Mouse (Mus musculus): ENCODE data around the gene Tbx1. TPM values are rescaled to one million over a fixed set of nuclear protein-coding genes. Genes with fewer than 3 reads are reported as not detected.

Tbx1 gene
- polyA plus RNA-seq, 1 experiment, result 16.9 TPM

DNA sequence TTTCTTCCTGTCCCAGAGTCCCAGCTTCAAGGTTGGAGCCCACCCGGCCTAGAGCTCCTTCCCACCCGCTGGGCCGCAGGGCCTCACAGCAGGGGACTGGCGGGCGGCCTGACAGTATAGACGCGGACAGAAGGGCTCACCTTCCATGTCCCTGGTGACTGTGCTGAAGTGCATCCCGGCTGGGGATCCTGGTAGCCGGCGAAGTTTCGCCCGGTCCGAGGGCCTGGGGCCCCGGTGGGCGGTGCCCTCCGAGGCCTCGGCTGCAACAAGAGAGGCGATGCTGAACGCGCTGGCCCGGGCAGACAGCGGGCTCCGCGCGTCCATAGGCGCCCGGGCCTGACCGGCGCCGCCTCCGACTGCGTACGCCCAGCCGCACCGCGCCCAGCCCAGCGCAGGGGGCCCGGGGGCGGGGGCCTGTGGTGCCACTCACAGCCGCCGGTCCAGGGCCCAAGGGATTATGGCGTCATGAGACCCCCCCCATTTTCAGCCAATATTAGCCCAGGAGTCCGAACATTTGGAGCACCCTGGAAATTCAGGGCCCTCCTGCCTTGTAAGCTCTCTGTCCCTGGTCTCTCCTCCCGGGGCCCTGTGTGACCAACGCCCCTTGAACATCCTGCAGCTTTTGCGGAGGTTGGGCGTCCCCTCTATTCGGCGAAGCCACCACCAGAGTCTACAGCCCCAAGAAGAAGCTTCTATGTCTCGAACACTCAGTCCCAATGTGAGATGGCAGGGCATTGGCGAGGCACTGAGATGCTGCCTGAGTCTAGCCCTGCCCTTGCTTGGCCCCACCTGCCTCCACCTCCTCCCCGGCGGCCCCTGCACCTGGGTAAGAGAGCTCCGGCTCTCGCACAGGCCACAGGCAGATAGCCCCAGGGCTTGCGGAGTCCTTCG lies 2.4 kb downstream of the Tbx1 start:
- no peak overlapping the region for H3K4me3 ChIP-seq

DNA sequence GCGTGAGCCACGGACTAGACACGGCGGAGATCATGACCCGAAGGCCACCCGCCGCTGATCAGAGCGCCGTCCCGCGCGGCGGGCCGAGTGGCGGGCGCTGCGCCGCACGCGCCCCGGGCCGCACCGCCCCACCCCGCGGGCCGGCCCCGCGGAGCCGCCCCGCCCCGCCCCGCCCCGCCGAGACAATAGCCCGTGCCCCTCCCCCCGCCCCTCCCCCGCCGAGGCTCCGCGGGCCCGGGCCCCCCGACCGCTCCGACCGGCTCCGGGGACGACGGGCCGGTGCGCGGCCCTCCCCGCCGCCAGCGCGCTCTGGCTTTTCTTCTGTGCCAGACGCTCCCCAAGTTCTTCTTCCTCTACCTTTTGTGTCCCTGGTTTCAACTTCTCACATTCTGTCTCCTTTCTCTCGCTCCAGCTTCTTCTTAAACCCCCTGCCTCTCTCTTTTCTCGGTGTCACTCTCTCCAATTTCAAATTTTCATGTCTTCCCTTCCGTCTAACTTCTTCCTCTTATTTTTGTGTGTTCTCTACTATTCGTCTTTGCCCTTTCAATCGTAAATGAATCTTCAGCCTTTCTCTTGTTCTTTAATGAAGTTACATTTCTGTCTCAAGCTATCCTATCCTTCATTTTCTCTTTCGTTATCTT lies 3.4 kb downstream of the Tbx1 start:
- peak overlapping the region; percentile 90 for H3ac ChIP-seq (ENCODE audit: control insufficient read depth, insufficient read length)
- TF ChIP-seq E2F4 (IDR thresholded peaks at IDR 0.05; ENCODE audit: insufficient read depth) (no peak), POLR2A (IDR thresholded peaks at IDR 0.05; ENCODE audit: insufficient read length, low read depth) (peak; percentile 94), CEBPB (IDR thresholded peaks at IDR 0.05; ENCODE audit: insufficient read depth, poor library complexity, severe bottlenecking) (no peak), REST (IDR thresholded peaks at IDR 0.05; ENCODE audit: insufficient read depth, insufficient read length) (no peak), POLR2AphosphoS2 (IDR thresholded peaks at IDR 0.05; ENCODE audit: insufficient read length, low read depth) (peak; percentile 73)
- H3K79me2 ChIP-seq (ENCODE audit: control insufficient read depth, insufficient read depth), result peaks cover 12% of the 10 kb centered on the region
- no peaks in the 10 kb centered on the region for H3K36me3 ChIP-seq (ENCODE audit: control insufficient read depth, insufficient read depth)
- peak overlapping the region; percentile 85 for H3K4me3 ChIP-seq
- no peaks in the 10 kb centered on the region for H3K27me3 ChIP-seq (ENCODE audit: control insufficient read depth, insufficient read depth, insufficient read length)
- H3K4me2 ChIP-seq (ENCODE audit: low read depth), result peak overlapping the region; percentile 95

More for the DNA sequence above, 2.4 kb downstream of the Tbx1 start:
- Histone ChIP-seq H3K79me2 (ENCODE audit: control insufficient read depth, insufficient read depth) (peaks cover 12% of the 10 kb centered on the region), H3K4me2 (ENCODE audit: low read depth) (no peak overlapping the region), H3K36me3 (ENCODE audit: control insufficient read depth, insufficient read depth) (no peaks in the 10 kb centered on the region), H3ac (ENCODE audit: control insufficient read depth, insufficient read length) (no peak overlapping the region), H3K27me3 (ENCODE audit: control insufficient read depth, insufficient read depth, insufficient read length) (no peaks in the 10 kb centered on the region)
- TF ChIP-seq USF1 (IDR thresholded peaks at IDR 0.05; ENCODE audit: low read depth), result no peak
- TF ChIP-seq MYOD1 (IDR thresholded peaks at IDR 0.05; ENCODE audit: control insufficient read depth in 1 of 3, insufficient read length in 2 of 3, low read depth in 2 of 3), result no peak
- no peak for TF ChIP-seq SRF (IDR thresholded peaks at IDR 0.05; ENCODE audit: control insufficient read depth, insufficient read length, low read depth)
- TF ChIP-seq REST (IDR thresholded peaks at IDR 0.05; ENCODE audit: insufficient read depth, insufficient read length), result no peak
- TF ChIP-seq TCF12 (IDR thresholded peaks at IDR 0.05; ENCODE audit: insufficient read depth, poor library complexity, severe bottlenecking), result no peak
- TF ChIP-seq POLR2A (IDR thresholded peaks at IDR 0.05; ENCODE audit: insufficient read length, low read depth), result no peak
- TF ChIP-seq E2F4 (IDR thresholded peaks at IDR 0.05; ENCODE audit: insufficient read depth), result no peak
- TF ChIP-seq POLR2AphosphoS2 (IDR thresholded peaks at IDR 0.05; ENCODE audit: insufficient read length, low read depth), result no peak

DNA sequence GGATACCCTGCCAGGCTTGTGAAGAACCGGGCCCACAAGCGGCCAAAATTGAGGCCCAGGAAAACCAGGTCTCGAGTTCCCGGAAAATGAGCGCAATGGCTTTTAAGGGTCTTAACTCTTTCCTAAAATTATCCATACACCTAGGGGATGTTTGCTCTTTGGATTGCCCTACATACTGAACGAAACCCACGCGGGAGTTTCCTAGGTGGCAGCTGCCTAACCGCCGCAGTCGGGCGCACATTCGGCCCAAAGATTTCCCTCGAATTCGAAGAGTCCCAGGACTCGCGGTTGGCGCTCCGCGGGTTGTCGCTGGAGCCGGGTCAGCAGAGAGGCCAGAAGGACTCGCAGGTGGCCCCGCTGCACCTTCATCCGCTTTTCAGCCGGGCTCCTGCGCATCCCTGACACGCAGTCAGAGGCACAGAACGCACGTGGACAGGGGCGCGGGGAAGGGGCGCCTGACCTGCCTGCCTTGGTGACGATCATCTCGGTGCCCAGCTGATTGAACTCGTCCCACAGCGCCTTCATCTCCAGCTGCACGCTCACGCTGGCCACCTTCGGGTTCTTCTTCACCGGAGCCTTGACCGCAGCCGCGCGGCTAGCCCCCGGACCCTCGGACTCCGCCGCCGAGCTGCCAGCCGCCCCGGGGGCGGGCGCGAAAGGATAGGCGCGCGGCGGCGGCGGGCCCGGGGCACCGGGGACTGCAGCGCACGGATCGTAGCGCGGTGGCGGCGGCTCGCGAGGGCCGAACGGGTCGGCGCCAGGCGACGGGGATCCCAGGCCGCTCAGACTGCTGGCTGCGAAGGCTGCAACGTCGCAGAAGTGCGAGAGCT lies 4.2 kb downstream of the Tbx1 start:
- peak in 1 of 3 experiments; percentile 23 for TF ChIP-seq MYOG (IDR thresholded peaks at IDR 0.05; ENCODE audit: control insufficient read depth in 1 of 3, insufficient read depth in 1 of 3, insufficient read length in 2 of 3, low read depth in 2 of 3)
- no peak for TF ChIP-seq CEBPB (IDR thresholded peaks at IDR 0.05; ENCODE audit: insufficient read depth, poor library complexity, severe bottlenecking)
- Histone ChIP-seq H3K4me2 (ENCODE audit: low read depth) (peak overlapping the region; percentile 95), H3K36me3 (ENCODE audit: control insufficient read depth, insufficient read depth) (no peaks in the 10 kb centered on the region), H3K4me3 (peak overlapping the region; percentile 85), H3K79me2 (ENCODE audit: control insufficient read depth, insufficient read depth) (peaks cover 12% of the 10 kb centered on the region), H3K27me3 (ENCODE audit: control insufficient read depth, insufficient read depth, insufficient read length) (no peaks in the 10 kb centered on the region), H3ac (ENCODE audit: control insufficient read depth, insufficient read length) (peak overlapping the region; percentile 90)

- H3K4me3 ChIP-seq, result peak overlapping the region; percentile 85
- peaks cover 12% of the 10 kb centered on the region for H3K79me2 ChIP-seq (ENCODE audit: control insufficient read depth, insufficient read depth)
- H3K27me3 ChIP-seq (ENCODE audit: control insufficient read depth, insufficient read depth, insufficient read length), result no peaks in the 10 kb centered on the region
- TF ChIP-seq MYOD1 (IDR thresholded peaks at IDR 0.05; ENCODE audit: control insufficient read depth in 1 of 3, insufficient read length in 2 of 3, low read depth in 2 of 3) (no peak), REST (IDR thresholded peaks at IDR 0.05; ENCODE audit: insufficient read depth, insufficient read length) (no peak), MAX (IDR thresholded peaks at IDR 0.05; ENCODE audit: low read depth) (no peak), USF1 (IDR thresholded peaks at IDR 0.05; ENCODE audit: low read depth) (no peak), TCF3 (IDR thresholded peaks at IDR 0.05; ENCODE audit: insufficient read length, low read depth) (no peak), CEBPB (IDR thresholded peaks at IDR 0.05; ENCODE audit: insufficient read depth, poor library complexity, severe bottlenecking) (no peak), POLR2AphosphoS2 (IDR thresholded peaks at IDR 0.05; ENCODE audit: insufficient read length, low read depth) (no peak), TCF12 (IDR thresholded peaks at IDR 0.05; ENCODE audit: insufficient read depth, poor library complexity, severe bottlenecking) (no peak), MYOG (IDR thresholded peaks at IDR 0.05; ENCODE audit: control insufficient read depth in 1 of 3, insufficient read depth in 1 of 3, insufficient read length in 2 of 3, low read depth in 2 of 3) (no peak), E2F4 (IDR thresholded peaks at IDR 0.05; ENCODE audit: insufficient read depth) (no peak), SRF (IDR thresholded peaks at IDR 0.05; ENCODE audit: control insufficient read depth, insufficient read length, low read depth) (no peak), POLR2A (IDR thresholded peaks at IDR 0.05; ENCODE audit: insufficient read length, low read depth) (no peak)
- peak overlapping the region; percentile 90 for H3ac ChIP-seq (ENCODE audit: control insufficient read depth, insufficient read length)
- peak overlapping the region; percentile 95 for H3K4me2 ChIP-seq (ENCODE audit: low read depth)
- H3K36me3 ChIP-seq (ENCODE audit: control insufficient read depth, insufficient read depth), result no peaks in the 10 kb centered on the region
Measured at GRCm38 (mm10) chr16:18585676-18586075, 4.8 kb downstream of the Tbx1 start.
